Mouse (Mus musculus): ENCODE results near the gene Tiprl.

The Tiprl gene

DNA sequence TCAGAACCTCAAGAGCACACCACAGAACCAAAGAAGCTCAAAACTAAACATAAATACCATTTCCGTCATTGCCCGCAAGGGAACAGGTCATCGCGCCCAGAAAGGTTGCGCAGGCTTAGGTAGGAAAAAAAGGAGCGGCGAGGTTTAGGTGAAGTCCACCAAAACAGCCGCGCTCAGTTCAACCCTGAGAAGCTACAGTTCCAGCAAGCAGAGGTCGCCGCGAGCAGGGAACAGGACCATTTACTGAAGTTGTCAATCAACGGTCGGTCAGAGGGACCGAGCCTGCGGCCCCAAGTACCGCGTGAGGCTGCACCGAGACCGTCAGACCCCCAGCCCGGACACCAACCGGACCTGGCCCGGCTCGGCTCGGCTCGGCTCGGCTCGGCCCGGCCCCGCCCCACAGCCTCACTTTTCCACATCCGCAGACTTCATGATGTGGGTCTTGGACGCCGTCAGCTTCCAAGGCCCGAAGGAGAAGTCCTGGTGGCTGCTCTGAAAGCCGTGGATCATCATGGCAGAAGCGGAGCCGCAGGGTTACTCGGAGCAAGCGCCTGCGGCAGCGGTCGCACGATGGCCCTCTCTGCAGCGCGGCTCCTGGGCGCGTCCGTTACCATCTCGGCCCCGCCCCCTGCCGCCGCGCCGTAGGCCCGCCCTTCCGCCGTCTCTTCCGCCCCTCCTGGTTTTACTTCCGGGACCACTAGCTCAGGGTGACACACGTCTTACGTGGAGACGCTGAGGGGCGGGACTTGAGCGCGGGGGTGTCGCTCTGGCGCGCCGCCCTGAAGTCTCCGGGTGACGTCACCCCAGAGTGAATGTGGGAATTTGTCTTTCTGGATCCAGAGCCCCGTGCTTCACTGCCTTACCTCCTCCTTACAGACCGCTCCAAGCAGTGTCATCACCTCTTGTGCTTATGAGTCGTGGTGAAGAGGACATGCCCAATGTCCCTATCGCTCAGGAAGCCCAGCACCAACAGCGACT, at the start of gene Tiprl:
Tiprl (minus strand) TSS at position 676 of the 978 bp plus-strand sequence.
- peak; percentile 97 for DNase-seq

DNA sequence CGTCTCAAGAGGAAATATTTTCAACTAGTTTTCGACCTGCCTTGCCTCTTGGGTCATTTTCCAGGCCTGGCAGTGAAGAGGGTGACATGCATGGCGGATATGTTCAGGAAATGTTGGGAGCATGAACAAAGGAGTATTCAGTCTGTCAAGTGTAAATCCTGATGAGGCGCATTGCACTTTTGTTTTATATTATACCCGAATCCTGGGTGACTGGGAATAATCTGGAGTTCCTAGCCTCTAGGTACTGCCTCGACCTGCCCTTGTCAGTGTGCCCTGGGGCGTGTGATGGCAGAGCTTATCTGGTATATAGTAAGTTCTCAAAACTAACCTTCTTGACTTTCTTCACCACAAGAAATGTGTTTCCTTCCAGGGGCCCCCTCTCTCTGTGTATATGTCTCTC, 47.3 kb upstream of the Tiprl start:
- DNase-seq = no peak

DNA sequence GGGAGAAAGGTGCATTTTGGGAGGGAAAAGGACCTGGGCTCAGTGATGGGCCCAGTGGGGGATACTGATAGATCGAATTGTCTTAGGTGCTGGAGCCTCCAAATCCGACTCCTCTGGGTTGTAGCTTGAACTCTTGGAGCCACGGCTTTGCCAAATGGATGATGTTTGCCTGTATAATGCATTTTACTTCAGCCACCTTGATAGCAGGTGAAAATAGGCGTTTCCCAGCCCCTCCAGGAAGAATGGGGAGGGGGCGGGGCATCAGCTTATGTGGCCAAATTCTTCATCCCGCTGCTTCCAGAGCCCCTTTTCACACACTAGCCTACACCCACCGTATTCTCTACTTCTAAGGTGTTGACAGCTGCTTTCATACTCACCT, 46.2 kb upstream of the Tiprl start:
- DNase-seq = no peak

DNA sequence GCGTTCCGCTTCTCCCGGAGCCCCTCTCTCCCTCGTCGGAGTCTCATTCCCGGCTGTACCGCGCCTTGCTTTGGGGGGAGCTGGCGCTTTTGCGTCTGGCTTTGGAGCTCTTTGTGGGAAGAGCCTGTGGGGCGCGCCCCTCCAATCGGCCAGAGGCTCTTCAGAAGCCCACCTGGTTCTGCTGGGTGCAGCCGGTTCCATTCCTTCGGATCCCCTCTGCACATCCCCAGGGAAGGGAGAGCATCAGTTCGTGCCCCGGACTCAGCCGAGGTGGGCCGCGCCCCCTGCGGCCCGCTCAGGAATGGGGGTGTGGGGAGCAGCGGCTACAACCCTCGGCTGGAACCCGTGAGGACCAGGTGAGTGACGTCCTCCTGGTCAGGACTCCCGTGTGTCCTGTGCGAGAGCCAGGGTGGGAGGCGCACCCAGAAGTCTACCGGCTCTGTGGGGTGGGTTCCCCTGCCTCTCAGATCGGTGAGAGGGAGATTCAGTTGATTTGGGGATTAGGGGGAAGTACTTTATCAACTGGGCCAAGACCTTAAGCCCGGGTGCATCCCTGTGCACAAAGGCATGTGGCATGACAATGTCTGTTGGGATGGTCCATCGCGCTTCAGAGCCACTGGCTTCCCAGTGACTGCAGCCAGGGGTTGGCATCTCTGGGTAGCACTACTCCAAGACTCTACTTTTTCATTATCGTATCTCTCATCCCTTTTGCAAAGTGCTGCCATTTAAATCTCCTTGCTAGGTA, 45.6 kb upstream of the Tiprl start:
- DNase-seq = no peak

DNA sequence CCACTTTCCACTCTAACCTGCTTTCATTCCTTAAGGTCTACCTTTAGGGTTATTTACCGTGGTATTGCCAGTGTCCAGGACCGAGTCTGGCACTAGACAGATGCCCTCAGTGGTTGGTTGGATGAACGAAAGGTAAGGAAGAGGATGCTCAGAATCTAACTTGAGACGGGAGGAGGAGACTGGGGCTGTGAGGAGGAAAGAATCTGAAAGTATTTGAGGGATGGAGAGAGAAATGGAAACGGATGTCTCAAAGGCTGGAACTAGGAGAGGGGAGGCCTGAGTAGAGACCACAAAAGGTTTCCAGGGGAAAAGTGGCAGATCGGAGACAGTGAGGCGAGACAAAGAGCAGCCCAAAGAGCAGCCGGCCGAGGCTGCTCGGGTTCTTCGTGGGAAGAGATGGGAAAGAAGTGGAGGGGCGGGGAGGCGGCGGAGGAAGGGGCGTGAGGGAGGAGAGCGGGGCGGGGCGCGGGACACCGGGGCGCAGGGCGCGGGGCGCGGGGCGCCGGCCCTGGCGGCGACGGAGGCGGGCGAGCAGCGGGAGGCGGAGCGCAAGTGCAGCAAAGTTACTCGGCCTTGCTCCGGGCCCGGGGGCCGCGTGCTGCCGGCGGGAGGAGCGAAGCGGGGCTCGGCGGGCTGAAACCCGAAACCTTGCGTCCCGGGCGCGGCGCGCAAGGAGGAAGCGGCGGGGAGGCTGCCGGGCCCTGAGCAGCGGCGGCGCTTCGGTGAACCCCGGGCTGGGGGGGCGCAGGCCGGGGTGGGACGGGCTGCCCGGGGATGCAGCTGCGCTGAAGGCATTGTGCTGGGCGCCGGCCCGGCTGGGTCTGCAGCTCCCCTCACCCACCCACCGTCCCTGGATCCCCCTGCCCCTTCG, 44.8 kb upstream of the Tiprl start:
- DNase-seq = peak; percentile 83

DNA sequence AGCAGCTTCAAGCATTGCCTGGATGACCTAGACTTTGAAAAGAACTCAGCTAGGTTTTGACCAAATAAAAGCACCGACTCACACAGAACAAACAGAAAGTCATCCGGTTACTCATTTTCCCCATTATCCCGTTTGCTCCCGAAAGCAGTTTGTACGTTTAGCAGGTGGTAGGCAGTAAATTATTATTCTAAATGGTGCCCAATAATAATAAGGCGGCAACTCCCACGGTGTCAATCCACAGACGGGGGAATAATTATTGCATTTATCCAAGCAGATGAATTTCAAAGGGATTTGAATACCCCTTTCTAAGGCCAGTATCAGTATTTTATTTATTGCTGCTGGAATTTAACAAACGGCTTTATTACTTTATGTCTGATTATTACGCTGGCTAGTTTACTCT, 43.9 kb upstream of the Tiprl start:
- no peak for DNase-seq

DNA sequence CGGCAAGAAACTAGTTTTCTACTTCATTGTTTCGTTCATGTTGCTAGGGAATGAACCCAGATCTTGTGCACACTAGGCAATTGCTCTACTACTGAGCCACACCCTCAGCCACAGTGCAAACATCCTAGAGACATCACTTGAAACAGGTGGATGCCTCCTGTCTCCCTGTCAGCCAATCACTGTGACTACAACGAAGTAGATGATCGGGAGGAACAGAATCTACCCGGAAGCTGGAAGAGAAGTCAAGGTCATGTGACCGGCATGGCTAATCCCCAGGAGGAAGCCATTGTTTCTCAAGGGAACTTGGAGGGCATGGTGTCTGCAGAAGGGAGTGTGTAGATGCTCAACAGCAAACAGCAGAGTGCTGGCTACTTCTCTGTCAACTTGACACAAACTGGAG, 38.1 kb upstream of the Tiprl start:
- DNase-seq = no peak

DNA sequence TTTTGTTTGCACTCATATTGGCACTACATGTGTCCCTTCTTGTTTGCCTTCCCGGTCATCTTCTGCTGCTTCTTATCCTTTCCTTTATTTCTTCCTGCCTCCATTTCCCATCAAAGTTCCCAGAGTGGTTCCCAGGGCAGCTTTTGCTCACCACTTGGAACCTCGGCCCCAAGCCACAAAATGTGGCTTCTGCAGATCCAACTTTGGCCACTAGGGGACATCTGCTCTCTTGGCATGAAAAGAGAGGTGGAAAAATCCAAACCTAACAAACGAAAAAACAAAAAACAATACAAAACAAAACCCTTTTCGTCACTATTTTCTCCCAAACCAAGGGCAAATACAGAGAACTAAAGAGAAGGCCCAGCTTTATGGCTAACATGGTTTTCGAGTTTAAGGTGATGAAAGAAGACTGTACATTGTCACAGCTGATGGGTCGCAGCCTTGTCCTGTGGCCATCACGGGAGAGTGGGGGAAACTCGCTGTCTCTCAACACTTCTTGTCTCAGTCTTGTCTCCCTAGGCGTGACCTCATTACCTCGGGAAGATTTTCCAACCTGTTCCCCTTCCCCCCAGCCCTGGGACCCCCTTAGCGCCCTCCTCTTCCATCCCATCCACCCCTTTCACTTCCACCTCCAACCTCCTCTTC, 15.4 kb upstream of the Tiprl start:
- peak; percentile 80 for DNase-seq

DNA sequence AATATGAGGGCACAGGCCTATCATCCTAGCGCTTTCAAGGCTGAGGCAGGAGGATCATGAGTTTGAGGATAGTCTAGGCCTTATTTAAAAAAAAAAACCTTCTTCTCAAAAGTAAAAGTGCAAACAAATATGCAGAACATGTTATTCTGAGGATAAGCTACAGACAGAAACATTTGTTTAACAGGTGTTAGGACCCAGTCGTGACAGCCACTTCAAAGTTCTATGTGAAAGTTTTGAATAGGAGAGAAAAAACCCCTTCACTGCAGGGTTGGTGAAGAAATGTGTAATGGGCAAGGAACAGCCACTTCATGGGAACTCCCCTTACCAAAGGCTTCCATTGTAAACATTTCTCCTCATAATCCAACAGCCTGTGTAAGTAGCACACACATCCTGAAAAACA, 13.8 kb upstream of the Tiprl start:
- DNase-seq = no peak

DNA sequence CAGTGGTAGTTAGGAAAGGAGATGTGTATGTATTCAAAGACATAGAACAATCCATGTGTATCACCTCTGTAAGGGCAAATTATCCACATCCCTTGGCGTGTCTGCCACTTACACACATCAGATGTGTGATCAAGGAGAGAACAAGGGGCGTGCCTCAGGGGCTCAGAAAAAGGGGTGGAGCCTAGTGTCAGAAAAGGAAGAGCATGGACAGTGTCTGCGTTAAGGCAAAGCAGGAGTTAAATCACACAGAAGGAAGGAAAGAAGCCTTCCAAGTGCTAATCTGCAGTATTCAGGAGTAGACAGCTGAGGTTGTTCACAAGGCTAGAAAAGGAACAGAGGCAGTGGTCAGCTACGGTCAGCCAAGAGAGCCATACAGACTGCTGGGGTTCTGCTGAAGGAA, 12.0 kb upstream of the Tiprl start:
- DNase-seq = no peak

DNA sequence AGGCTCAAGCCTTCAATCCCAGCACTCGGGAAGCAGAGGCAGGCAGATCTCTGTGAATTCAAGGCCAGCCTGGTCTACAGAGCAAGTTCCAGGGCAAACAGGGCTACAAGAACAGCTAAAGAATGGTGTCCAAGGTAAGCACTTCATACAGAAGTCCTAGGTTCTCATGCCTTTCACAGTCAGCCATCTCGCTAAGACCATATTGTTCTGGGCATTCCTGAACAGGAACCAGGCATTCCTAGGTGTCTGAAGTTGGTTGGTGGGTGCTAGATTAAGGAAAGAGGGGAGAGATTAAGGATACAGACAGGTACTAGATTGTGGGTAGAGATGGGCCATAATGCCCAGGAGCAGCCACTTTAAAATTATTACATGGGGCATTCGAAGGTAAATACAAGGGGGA, 11.0 kb upstream of the Tiprl start:
- no peak for DNase-seq

DNA sequence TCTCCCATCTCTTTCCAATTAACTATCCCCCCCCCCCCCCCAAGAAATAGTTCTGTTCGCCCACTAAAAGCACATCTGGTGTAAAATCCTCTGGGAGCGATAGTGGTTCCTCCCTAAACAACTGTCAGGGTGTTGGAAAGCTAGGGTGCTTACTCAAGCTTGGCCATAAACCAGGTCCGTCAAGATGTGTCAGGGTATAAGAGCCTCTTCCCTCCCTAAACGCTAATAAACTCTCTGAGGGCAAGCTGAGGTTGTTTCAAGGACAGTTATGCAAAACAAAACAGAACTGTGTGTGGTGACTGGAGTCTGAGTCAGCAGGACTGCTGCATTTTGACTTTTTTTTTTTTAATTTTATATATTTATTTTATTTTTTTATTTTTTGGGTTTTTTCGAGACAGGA, 10.3 kb upstream of the Tiprl start:
- no peak for DNase-seq

DNA sequence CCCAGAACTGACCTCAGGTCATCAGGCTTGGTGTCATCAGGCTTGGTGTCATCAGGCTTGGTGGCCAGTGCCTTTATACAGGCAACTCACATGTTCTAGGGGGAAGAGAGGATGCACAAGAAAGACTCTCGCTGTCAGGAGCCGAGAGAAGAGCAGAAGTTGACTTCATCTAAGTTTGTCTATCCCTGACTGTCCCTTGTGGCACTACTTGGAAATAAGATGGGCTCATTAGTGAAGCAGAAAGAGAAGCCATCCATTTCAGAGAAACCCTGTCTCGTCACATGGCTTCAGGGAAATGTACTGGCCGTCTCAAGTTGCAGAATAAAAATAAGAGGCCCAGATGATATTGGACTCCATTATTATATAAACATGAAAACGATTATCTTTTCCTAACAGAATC, 9.8 kb upstream of the Tiprl start:
- DNase-seq = no peak

DNA sequence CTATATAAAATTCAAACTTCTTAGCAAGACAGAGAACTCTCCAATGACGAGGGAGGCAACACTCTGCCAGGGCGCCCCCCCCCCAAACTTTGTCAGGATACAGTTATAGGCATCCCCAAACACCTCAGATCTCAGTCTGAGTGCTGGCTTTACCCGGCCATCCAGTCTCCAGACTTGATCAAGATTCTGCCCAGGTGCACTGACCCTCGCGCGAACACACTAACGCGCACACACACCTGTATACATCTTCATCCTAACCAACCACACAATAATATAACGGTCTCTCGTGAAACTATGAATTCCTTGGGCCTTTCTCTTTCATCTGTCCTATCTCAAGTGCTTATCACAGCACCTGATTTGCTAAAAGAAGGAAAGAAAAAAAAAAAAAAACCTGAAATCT, 950 bp downstream of the Tiprl start:
- DNase-seq = peak; percentile 28

DNA sequence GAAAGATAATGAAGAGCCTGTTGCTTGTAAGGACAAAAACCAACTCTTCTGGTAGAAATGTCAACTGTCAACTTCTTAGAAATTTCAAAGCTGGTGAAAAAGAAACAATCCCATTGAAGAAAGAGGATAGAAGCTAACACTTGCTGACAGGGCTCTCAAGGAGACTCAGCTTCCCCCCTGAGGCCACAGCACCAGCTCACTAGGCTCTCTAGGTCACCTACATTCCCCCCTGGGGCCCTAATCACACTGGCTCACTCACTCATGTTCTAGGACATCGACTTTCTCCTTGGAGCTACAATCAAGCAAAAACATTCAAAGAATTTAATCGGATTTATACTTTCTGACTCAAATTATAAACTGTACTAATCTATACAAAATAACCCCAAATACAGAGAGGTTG, 3.0 kb downstream of the Tiprl start:
- DNase-seq = no peak

DNA sequence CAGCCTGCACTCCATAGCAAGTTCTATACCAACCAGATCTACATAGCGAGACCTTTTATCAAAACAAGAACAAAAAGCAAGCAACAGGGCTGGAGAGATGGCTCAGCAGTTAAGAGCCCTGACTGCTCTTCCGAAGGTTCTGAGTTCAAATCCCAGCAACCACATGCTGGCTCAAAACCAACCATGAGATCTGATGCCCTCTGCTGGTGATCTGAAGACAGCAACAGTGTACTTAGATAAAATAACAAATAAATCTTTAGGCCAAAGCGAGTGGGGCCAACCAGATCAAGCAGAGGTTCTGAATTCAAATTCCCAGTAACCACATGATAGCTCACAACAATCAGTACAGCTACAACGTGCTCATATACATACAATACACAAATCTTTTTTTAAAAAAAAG, 6.1 kb downstream of the Tiprl start:
- no peak for DNase-seq

DNA sequence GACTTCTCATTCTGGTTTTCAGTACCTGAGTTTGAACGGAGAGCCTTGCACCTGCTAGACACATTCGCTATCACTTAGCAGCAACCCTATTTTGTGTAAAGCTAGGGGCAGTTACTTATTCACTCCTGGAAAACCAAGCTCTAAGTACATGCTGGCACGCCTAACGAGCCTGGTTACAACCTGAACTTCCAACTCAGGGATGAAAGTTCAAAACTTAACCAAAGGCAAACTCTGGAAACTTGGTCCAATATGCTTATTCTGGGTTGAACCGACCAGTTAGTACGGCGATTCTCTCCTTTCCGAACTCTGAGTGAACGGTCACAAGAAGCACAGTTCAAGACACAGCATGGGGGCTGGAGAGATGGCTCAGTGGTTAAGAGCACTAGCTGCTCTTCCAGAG, 7.2 kb downstream of the Tiprl start:
- no peak for DNase-seq

DNA sequence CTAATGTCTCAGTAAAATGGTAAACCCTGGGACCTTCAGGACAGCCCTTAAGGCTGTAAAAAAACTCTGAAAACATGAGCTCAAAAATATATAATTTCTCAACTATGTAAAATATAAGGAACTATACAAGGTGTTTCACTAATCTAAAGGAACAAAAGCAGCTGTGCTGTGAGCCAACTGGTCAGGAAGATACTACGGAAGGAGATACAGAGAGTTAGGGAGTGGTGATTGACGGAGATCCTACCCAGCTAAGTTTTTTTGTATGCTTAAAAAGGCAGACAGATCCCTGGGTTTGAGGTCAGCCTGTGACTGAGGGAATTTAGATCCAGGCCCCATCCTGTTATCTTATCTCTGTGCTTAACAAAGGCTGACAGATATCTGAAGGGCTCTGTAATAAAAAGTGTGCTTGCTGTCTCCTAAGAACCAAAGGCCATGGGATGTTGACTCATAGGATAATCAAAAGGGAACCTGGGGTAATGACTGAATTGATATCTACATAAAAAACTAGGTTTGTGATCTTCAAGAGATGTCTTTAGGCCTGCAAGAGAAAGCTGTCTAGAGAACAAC, 19.7 kb downstream of the Tiprl start:
- DNase-seq = no peak

DNA sequence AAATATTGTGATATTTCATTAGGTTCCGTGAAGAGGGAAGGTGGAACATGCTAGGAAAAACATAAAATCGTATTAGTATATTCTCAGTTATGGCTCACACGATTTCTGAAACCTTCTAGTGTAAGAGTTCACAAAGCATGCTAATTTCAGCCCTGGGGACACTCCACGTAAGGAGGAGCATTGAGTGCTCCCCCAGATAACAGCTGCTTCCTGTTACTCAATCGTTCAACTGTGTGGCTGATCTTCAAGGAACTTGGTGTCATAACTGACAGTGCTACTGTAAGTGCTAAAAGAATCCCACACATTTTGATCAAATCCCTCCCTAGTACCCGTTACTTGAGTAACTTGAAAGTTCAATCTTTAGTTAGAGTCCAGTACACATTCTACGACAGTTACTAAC, 21.0 kb downstream of the Tiprl start:
- no peak for DNase-seq

DNA sequence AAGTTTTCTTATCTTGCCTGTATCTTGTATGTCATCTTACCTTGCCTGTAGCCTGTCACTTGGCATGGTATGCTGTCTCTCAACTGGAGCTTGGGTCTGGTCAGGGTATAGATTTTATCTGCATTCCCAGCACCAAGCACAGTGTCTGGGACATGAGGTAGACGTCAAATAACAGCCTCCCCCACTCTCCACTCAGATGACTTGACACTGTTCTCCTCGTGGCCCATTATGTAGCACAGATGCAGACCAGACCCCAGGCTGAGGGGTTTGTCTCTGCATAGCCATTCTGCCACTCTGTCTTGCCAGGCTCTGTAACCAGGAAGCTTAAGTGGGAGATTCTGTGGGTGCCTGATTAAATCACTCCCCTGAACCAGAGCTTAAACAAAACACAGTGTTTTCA, 31.2 kb downstream of the Tiprl start:
- no peak for DNase-seq

DNA sequence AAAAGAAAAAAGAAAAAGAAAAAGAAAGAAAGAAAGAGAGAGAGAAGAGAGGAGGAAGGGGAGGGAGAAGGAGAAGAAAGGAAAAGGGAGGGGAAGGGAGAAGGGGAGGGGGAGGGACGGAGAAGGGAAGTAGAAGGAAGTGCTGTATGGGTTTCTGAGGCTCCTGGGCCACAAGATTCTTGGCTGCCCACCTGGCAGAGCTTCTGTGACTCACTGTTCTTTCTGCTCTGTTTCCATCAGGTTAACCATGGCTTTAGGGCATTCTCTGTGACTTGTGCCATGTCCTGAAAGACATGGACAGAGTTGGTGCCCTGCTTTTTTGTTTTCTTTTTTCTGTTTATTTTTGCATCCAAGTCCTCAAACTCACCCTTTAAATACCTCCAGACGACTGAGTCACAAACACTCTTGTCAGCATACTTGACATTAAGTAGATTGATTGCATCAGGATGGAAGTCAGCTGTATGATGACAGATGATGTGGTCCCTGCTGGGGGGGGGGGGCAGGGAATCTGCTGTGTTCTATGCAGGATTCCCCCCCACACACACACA, 33.2 kb downstream of the Tiprl start:
- no peak for DNase-seq

DNA sequence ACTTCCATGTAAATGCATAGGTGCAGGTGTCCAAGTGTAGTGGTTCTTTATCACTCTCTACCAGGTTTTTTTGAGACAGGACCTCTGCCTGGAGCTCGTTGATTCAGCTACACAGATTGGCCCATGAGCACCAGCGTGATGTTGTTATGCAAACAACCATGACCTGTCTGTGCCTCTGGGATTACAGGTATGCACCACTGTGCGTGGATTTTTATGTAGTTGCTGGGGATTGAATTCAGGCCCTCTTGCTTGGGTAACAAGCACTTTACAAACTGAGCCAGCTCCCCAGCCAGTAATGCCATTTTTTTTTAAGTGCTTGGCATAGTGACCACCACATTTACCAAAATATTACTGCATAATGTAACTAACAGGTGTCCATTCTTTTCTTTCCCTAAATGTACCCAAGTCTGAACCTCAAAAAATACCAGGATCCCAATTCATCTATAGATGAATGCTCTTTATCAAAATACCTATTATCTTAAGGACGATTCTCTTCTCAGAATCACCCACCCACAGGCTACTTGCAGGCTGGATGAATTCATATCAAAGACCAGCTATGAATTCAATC, 35.3 kb downstream of the Tiprl start:
- DNase-seq = no peak

All from kidney, postnatal 10 days (tissue).